Mouse (Mus musculus) R1 (cell line): ENCODE measurements around the gene Nkd2.

Experiments
- DNase-seq: peaks from one replicate; pipeline ENCODE4 v3.0.0-alpha.2; 2018; ENCODE audit warnings: low read depth, low spot score

Nkd2 gene

DNA sequence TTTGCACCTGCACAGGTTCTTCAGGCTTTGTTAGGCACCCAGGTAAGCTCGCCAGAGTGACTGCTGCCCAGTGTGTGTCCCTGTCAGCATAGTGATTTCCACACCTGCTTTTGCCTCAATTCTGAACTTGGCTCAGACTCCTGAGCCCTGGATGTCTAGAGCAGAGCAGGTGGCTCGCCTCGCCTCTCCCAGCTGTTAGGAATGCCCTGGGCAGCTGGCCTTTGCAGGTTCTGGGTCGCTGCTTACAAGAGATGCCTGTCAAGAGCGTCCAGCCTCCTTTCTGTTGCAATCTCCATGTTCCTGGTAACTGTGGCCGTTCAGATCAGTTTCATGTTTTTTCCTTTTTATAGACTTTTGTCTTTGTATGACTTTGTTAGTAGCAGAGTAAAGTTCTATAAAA is 31.1 kb downstream of the Nkd2 start:
- no peak for DNase-seq

DNA sequence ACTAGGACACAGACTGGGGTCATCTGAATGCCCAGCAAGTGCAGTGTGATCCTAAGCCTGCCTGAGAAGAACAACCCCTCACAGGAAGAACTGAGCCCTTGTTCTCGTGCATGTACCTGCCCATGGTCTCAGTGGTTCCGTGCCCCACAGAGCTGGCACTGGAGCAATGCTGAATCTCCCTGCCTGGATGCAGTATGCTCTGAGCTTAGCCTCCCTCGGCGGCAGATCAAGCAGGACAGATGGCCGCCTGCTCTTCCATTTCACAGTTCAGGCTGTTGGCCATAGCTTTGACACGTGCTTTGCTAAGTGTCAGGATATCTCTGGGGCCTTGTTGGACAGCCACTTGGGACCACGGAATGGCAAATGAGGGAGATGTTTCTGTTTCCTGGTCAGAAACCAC is 33.2 kb downstream of the Nkd2 start:
- DNase-seq: no peak

DNA sequence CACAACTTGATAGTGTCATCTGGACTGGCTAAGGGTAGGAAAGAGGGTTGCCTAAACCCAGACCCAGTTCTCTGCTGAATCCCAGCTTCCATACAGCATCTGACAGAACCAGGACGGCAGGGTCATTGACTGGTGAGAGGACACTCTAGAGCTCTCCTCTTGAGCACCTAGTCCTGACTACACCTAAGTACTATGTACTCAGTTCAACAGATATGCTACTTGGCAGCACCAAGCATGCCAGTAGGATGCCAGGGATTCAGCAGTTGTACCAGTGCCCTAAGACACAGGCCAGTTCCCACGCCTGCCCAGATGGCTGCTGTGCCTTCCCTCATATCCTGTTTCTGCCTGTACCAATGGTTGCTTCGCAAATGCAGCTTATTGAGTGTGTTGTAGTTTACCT is 34.5 kb downstream of the Nkd2 start:
- no peak for DNase-seq

DNA sequence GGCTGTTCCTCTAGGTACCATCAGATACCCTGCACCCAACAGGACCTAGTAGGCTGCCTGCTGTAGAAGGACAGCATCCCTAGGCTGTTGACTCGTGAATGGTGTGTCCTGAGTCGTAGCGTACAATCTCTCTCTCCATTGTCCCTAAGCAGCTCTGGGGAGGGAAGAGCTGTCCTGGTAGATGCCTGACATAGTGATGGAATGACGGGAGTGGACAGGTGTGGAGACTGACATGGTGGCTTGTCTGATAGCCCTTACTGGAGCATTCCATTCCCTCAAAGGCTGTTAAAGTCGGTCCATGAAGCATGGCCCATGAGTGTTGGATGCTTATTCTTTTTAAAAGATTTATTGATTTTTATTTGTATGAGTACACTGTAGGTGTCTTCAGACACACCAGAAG is 42.5 kb downstream of the Nkd2 start:
- DNase-seq: no peak

DNA sequence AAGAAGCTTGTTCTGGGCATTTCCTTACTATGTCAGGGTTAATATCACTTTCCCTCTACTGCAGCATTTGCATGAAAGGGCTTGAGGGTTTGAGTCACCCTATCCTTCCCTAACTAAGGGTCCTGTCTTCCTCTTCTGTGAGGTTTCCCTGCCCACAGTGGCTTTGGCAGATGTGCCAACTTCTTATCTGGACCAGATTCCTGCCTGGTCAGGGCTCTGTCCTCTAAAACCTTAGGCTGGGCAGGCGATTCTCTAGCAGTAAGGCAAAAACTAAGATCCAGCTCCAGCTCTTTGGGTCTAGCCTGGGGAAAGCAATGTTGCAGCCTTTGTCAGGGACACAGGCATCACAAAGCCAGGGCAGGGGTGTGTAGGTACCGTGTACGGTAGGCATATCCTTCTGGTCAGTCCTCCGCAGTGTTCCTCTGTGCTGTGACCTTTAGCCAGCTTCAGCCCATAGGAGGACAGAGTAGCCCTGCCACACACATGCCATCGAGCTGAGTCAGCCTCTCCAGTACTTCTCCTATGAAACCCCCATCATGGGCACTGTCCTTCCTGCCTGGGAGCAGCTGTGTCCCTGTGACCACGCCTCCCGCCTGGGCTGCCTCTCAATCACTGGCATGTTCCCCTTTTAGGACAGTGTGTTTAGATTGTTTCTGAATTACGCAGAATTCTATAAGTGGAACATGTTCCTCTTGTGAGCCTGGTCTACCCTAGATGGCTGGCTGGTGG is 43.8 kb downstream of the Nkd2 start:
- DNase-seq: no peak

DNA sequence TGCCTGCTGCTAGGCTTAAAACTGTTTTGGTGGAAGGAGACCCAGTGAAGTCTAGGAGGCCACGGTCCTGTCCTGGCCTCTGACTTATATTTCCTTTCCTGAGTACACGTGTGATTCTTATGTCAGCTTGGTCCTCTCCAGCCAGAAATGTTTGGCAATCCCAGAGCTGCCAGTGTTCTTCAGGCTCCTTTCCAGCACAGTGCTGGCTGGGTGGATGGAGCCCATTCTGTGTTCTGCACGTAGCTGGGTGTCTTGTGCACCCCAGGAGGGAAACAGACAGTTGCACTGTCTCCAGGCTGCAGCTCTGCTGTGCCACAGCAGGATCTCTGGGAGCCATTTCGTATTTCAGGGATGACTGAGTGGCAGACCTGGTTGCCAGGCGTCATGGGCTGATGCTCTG is 48.3 kb downstream of the Nkd2 start:
- no peak for DNase-seq

DNA sequence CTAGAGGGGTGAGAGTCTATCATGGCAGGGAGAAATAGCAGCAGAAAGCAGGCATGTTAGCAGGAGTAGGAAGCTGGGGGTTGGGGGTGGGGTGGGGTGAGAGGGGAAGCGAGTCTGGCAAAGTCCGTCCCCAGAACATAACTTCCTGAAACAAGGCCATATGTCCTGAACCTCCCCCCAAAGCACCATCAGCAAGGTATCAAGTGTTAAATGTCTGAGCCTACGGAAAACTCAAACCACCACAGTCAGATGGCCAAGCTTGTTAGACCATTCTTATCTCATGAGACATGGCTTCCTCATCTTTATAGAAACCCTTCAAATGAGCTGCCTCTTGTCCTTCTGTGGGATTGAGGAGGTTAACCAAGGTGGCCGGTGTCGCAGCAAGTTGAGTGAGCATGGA is 54.3 kb downstream of the Nkd2 start:
- DNase-seq: no peak

DNA sequence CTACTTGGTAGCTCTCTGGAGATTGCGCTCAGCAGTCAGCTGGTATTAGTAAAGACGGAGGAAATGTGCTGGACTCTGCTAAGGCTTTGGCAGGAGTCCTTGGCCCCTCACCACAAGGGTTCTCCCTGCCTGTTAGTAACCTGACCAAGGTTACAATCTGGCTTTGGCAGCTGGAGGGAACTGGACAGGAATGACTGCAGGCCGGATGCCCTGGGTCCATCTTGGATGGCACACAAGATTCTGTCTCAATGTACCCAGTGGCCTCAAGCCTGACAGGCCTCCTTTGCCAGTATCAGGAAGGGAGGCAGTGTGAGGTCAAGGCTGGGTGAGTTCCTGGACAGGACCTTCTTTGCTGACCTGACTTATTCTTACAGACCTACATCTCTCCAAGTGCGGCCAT is 55.3 kb downstream of the Nkd2 start:
- DNase-seq: no peak

DNA sequence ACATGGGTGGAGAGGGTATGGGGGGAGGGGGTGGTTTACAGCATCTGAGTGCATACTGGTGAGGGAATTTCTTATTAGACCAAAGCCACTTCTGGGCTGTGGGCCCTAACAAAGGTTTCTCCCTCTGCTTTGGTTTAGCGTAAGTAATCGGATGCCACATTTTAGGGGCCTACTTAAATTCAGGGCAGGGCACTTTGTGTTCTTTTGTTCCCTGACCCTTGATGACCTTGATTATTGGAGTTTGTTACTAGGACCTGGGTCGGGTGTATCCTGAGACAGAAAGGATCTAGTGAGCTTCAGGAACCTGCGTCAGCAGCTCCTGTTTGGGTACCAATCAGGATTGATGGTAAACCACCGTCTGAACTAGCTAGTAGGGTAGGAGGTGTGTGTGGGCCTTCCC is 64.9 kb downstream of the Nkd2 start:
- DNase-seq: peak; percentile 96

DNA sequence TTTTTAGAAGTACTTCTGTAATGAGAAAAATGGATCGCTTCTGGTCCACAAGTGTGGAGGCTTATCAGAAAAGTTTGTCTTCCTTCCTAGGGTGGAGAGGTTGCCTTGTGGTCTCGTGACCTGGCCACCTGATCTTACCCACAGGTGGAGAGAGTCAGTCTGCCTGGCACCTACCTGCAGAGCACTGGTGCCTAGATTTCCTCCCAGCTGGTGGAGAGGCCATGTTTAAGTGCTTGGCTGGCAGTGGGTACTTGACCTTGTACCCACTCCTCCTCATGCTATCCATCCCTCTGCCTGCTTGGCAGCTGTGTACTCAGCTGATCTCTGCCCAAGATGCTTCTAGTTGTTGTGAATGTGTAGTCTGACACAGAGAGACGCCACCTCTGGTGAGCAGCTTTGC is 69.9 kb downstream of the Nkd2 start:
- no peak for DNase-seq

DNA sequence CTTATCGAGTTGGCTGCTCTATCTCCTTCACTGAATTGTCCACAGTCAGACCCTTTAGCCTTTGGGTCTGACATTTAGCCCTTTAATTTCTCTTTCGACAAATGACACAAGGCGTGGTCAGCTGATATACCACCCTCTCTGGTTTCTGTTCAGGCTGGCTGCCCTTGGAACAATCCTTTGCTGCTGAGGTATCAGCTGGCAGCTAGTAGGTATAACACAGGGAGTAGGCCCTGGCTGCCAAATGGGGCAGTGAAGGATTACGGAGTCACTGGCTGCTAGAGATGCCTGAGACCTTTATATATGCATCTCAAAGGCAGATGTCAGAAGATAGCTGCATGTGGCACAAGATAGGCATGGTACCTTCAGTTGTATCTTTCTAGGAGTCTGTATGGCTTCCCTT is 71.6 kb downstream of the Nkd2 start:
- DNase-seq: no peak

DNA sequence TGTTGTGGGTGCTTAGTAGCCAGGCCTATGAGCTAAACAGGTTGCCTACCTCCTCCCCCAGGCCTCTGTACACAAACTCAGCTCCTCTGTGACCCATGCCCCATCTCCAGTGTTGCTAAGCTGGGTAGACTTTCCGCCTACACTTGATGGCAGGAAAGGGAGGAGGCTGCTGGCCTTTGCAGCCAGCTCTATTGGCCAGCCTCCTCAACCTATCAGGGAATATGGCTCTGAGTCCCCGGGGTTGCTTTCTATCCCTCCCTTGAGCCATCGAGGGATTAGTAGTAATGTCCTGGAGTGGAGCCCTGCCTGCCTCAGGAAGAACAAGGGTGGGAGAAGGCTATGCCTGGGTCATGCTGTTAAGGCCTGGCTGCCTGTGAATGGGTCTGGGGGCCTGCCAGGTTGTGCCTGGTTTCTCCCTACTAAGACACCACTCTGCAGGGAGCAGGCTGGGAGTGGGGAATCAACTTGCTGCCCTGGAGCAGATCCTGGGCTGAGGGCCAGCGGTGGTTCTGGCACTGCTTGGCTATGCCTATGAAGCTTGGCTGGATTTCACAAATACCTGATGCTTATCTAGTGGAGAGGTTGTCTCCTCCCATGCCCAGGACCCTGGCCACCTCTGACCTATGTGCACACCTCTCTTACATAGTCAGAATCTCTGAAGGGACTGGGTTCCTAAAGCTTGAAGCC is 73.8 kb downstream of the Nkd2 start:
- no peak for DNase-seq

DNA sequence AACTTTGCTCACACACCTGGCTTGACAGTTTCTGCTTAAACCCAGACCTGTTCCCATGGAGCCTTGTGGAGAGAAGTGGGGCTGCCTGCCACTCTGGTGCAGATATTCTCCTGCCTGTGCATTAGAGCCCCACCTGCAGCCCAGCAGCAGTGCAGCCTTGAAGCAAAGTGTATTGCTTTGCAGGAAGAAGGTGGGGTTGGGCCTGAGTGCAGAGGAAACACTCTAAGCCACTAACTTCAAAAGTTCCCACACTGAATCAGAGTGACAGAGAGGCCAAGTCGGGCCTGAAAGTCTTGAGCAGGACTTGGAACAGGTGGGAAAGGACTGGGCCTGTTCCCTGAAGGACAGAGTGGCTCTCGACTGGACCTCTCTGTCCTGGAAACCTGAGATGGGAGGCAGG is 74.8 kb downstream of the Nkd2 start:
- DNase-seq: no peak

DNA sequence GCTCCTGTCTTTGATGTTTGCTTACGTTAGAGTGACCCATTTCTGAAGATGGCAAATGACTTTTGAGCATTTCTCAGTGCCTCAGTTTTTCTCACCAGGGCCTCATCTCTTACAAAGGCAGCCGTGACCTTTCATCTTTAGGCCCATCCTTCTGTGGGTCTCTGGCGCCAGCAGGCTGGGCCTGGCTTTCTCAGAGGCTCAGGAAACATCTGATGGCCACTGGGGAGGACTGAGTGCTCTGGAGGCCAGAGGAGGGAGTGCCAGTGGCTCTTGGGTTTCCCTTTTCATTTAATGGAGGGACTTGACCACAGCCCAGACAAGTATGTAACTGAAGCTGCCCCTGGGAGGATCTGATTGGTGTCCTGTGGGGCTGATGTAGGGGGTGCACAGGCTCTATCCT is 76.3 kb downstream of the Nkd2 start:
- no peak for DNase-seq

DNA sequence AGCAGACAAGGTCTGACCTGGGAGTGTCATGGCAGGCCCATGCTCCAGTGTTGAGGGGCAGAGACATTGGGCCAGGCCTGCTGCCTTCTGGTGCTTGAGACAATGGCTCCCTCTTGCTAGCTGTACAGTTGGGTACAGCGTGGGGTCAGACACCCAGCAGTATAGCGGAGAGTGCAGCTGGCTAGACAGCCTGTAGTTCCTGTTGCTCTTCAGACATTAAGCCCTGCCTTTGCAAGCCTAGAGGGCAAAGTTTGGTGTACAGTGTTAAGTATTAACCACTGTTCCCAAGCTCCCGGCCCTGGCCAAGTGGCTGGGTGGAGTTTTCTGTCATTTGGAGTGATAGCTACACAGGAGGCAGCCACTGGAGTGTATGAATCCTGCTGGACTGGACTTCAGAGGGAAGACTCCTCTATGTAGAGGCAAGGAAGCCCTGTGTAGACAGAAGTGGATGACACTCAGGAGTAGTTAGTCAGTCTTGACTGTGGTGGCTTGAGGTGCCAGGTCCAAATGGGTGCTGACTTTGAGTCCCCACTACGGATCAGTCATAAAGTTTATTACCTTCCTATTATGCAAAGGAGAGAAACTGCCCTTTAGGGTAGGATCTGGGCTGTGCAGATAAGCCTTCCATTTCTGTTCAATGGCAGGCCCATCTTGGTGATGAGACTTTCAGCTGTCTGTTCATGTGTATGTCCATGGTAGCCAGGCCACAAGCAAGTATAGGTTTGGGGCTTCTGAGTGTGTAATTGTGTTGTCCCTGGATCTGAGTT is 77.3 kb downstream of the Nkd2 start:
- peak; percentile 15 for DNase-seq
